ENCODE assay signal across 23 mouse cellular contexts in genomic region chr9:80161451-80161850, GRCm38 (mm10). TPM values are rescaled to one million over a fixed set of nuclear protein-coding genes. Genes with fewer than 3 reads are reported as not detected.
DNase-seq lines count a peak whose midpoint lies in the region; ATAC-seq and TF ChIP-seq lines count a peak whose summit lies in the region.
"Had no signal": no experiment of that assay in that cellular context is flagged by ENCODE, and none has a peak within 500 bp of the region (broad histone marks: within the 10 kb centered on the region; RNA-seq: fewer than 3 reads in every experiment).

No protein-coding gene starts in this region.

- H3K9me3 ChIP-seq in forebrain, embryonic 13.5 days (replicated peaks): no peaks in the 10 kb centered on the region
- no peaks in the 10 kb centered on the region for H3K9me3 ChIP-seq in forebrain, embryonic 10.5 days
- H3K9me3 ChIP-seq in heart, embryonic 11.5 days (replicated peaks; ENCODE audit: control insufficient read depth, low read length): no peaks in the 10 kb centered on the region
- no peaks in the 10 kb centered on the region for H3K9me3 ChIP-seq in neural tube, embryonic 13.5 days
- no peaks in the 10 kb centered on the region for H3K9me3 ChIP-seq in neural tube, embryonic 15.5 days (replicated peaks)
- H3K9me3 ChIP-seq: embryonic facial prominence, embryonic 10.5 days; embryonic facial prominence, embryonic 12.5 days; forebrain, embryonic 12.5 days had no signal

- no peak overlapping the region for H3K4me2 ChIP-seq in forebrain, embryonic 13.5 days
- no peak overlapping the region for H3K4me2 ChIP-seq in heart, embryonic 11.5 days
- H3K4me2 ChIP-seq in neural tube, embryonic 13.5 days: no peak overlapping the region
- no peak overlapping the region for H3K4me2 ChIP-seq in neural tube, embryonic 15.5 days
- H3K4me2 ChIP-seq: embryonic facial prominence, embryonic 12.5 days; forebrain, embryonic 12.5 days had no signal

- 42% methylated on average over 4 of the region's 4 CpGs for WGBS in forebrain, embryonic 13.5 days
- 83% methylated on average over 4 of the region's 4 CpGs for WGBS in forebrain, embryonic 10.5 days
- WGBS in heart, embryonic 11.5 days (ENCODE audit: insufficient replicate concordance): 72% methylated on average over 4 of the region's 4 CpGs
- 54% methylated on average over 4 of the region's 4 CpGs for WGBS in neural tube, embryonic 13.5 days
- 61% methylated on average over 4 of the region's 4 CpGs for WGBS in neural tube, embryonic 15.5 days

- no peak overlapping the region for H3K9ac ChIP-seq in forebrain, embryonic 13.5 days
- H3K9ac ChIP-seq in heart, embryonic 11.5 days (ENCODE audit: low read depth, low read length): no peak overlapping the region
- no peak overlapping the region for H3K9ac ChIP-seq in neural tube, embryonic 13.5 days
- H3K9ac ChIP-seq in neural tube, embryonic 15.5 days (replicated peaks): no peak overlapping the region
- H3K9ac ChIP-seq: embryonic facial prominence, embryonic 12.5 days; forebrain, embryonic 12.5 days; forebrain, postnatal 0 days had no signal

- no peak overlapping the region for H3K4me3 ChIP-seq in forebrain, embryonic 13.5 days
- no peak overlapping the region for H3K4me3 ChIP-seq in forebrain, embryonic 10.5 days
- H3K4me3 ChIP-seq in heart, embryonic 11.5 days (ENCODE audit: low read depth, low read length): no peak overlapping the region
- H3K4me3 ChIP-seq in neural tube, embryonic 13.5 days: no peak overlapping the region
- H3K4me3 ChIP-seq in neural tube, embryonic 15.5 days (replicated peaks): no peak overlapping the region
- H3K4me3 ChIP-seq: embryonic facial prominence, embryonic 10.5 days; embryonic facial prominence, embryonic 12.5 days; forebrain, embryonic 12.5 days had no signal

- no peaks in the 10 kb centered on the region for H3K27me3 ChIP-seq in forebrain, embryonic 13.5 days
- peaks cover 23% of the 10 kb centered on the region for H3K27me3 ChIP-seq in forebrain, embryonic 10.5 days (ENCODE audit: poor library complexity, severe bottlenecking)
- no peaks in the 10 kb centered on the region for H3K27me3 ChIP-seq in heart, embryonic 11.5 days (ENCODE audit: control insufficient read depth, insufficient read depth, low read length)
- no peaks in the 10 kb centered on the region for H3K27me3 ChIP-seq in neural tube, embryonic 13.5 days
- H3K27me3 ChIP-seq in neural tube, embryonic 15.5 days (replicated peaks): no peaks in the 10 kb centered on the region
- H3K27me3 ChIP-seq: embryonic facial prominence, embryonic 12.5 days; forebrain, embryonic 12.5 days had no signal

- no peak for DNase-seq in forebrain, embryonic 10.5 days (ENCODE audit: extremely low spot score, low spot score)
- DNase-seq in heart, adult 11 months: peak; percentile 84
- peak; percentile 87 for DNase-seq in brain, embryonic 14.5 days (ENCODE audit: low read depth)
- DNase-seq in adrenal gland, postnatal 36 days: no peak
- DNase-seq: adrenal gland, adult 2 months; adrenal gland, postnatal 10 days; adrenal gland, postnatal 25 days; B cell, adult 2 months; cerebellum, adult 11 months; cerebellum, adult 18-20 months; cerebellum, adult 8-10 months; cerebellum, adult 9-11 months; cerebellum, postnatal 25 days; forebrain, postnatal 0 days had no signal

- no peak for TF ChIP-seq CTCF in brain, embryonic 14.5 days (IDR thresholded peaks at IDR 0.05; ENCODE audit: borderline replicate concordance, extremely low read depth, insufficient read depth, insufficient read length)

- TF ChIP-seq POLR2A in brain, embryonic 14.5 days (IDR thresholded peaks at IDR 0.05; ENCODE audit: borderline replicate concordance, extremely low read depth, insufficient read depth, insufficient read length, poor library complexity, severe bottlenecking): no peak

- peaks cover 23% of the 10 kb centered on the region for H3K4me1 ChIP-seq in forebrain, embryonic 13.5 days
- H3K4me1 ChIP-seq in forebrain, embryonic 10.5 days: peaks cover 13% of the 10 kb centered on the region
- H3K4me1 ChIP-seq in heart, embryonic 11.5 days (ENCODE audit: control insufficient read depth, insufficient read depth, low read length): no peaks in the 10 kb centered on the region
- peaks cover 11% of the 10 kb centered on the region for H3K4me1 ChIP-seq in neural tube, embryonic 13.5 days (replicated peaks)
- peaks cover 5% of the 10 kb centered on the region for H3K4me1 ChIP-seq in neural tube, embryonic 15.5 days

- ATAC-seq in forebrain, embryonic 13.5 days: no peak
- no peak for ATAC-seq in heart, embryonic 11.5 days (replicated peaks; ENCODE audit: insufficient number of reproducible peaks, low FRiP score, low TSS enrichment)
- ATAC-seq in neural tube, embryonic 13.5 days (ENCODE audit: low read depth): no peak
- no peak for ATAC-seq in neural tube, embryonic 15.5 days (ENCODE audit: low FRiP score)
- ATAC-seq: CD4-positive, CD25-positive, alpha-beta regulatory T cell, adult 4 months; forebrain, postnatal 0 days had no signal

- H3K27ac ChIP-seq in forebrain, embryonic 13.5 days: 0 out of 2 replicates have a peak overlapping the region, but pooled peaks have one; percentile 31
- no peak overlapping the region for H3K27ac ChIP-seq in forebrain, embryonic 10.5 days
- no peak overlapping the region for H3K27ac ChIP-seq in heart, embryonic 11.5 days (ENCODE audit: low read depth, low read length)
- H3K27ac ChIP-seq in neural tube, embryonic 13.5 days (replicated peaks): peak overlapping the region; percentile 34; the same call in 1 of the 2 replicates
- H3K27ac ChIP-seq in neural tube, embryonic 15.5 days (replicated peaks): no peak overlapping the region
- H3K27ac ChIP-seq: embryonic facial prominence, embryonic 10.5 days; embryonic facial prominence, embryonic 12.5 days; forebrain, embryonic 12.5 days had no signal

- no peaks in the 10 kb centered on the region for H3K36me3 ChIP-seq in forebrain, embryonic 13.5 days (ENCODE audit: poor library complexity, severe bottlenecking)
- H3K36me3 ChIP-seq in forebrain, embryonic 10.5 days (replicated peaks): no peaks in the 10 kb centered on the region
- no peaks in the 10 kb centered on the region for H3K36me3 ChIP-seq in heart, embryonic 11.5 days (ENCODE audit: control insufficient read depth, insufficient read depth, low read length)
- no peaks in the 10 kb centered on the region for H3K36me3 ChIP-seq in neural tube, embryonic 13.5 days
- no peaks in the 10 kb centered on the region for H3K36me3 ChIP-seq in neural tube, embryonic 15.5 days
- H3K36me3 ChIP-seq: embryonic facial prominence, embryonic 10.5 days; embryonic facial prominence, embryonic 12.5 days; forebrain, embryonic 12.5 days; G1E had no signal

RNA-seq across cellular contexts. Expression of gene Myo6, which starts 3.4 kb away (rescaled TPM):
- 12.4 and 14.0 TPM in 2 replicates for polyA plus RNA-seq in forebrain, embryonic 13.5 days (2015; fragmentation: Nextera tagmentation; extraction: Ambion mirVana)
- polyA plus RNA-seq in forebrain, embryonic 10.5 days (2016; fragmentation: Nextera tagmentation; extraction: Ambion mirVana): 7.2 and 7.7 TPM in 2 replicates
- polyA plus RNA-seq in heart, embryonic 11.5 days (2014; fragmentation: Nextera tagmentation; extraction: Ambion mirVana): 13.9 and 14.1 TPM in 2 replicates
- 15.4 and 16.2 TPM in 2 replicates for polyA plus RNA-seq in neural tube, embryonic 13.5 days (2015; fragmentation: Nextera tagmentation; extraction: Ambion mirVana)
- 18.1 and 25.7 TPM in 2 replicates for polyA plus RNA-seq in neural tube, embryonic 15.5 days (2015; fragmentation: Nextera tagmentation; extraction: Ambion mirVana)
- polyA plus RNA-seq in brain, embryonic 14.5 days (2012; rRNA removed): 8.7 and 17.1 TPM in 2 replicates
- 10 to 100 TPM; 31.7 to 32.7 TPM for total RNA-seq in adrenal gland, postnatal 36 days (2021)

Comparison
In these comparisons a context has a peak if more than half of its experiments do, and no peak if none do; other contexts are left out.
1. H3K27ac ChIP-seq: peak in forebrain, embryonic 13.5 days (single experiment) and neural tube, embryonic 13.5 days (single experiment); none in forebrain, embryonic 10.5 days (single experiment), heart, embryonic 11.5 days (single experiment) and neural tube, embryonic 15.5 days (single experiment).
2. DNase-seq: peak in heart, adult 11 months (single experiment) and brain, embryonic 14.5 days (single experiment); none in forebrain, embryonic 10.5 days (single experiment) and adrenal gland, postnatal 36 days (0 of 2).